Mouse (Mus musculus) ES-Bruce4 (cell line): ENCODE measurements around the gene Ltc4s.

ENCODE experiments used
- CTCF ChIP-seq: IDR thresholded peaks from one replicate; pipeline ENCODE4 v1.8.1; 2011; ENCODE audit warnings: low read depth, low read length
- EP300 ChIP-seq: IDR thresholded peaks from 2 replicates; pipeline ENCODE4 v1.6.1; 2011; ENCODE audit warnings: low read depth, low read length; ENCODE audit not compliant: insufficient read depth

- no peak for TF ChIP-seq EP300
- TF ChIP-seq CTCF = no peak
These were observed 2.0 kb upstream of the Ltc4s start for GRCm38 (mm10) chr11:50240235-50240911.
